Mouse (Mus musculus): Measurements from ENCODE around the gene Tcp11.

The Tcp11 gene

GRCm38 (mm10) chr17:28040620-28041019 lies 39.8 kb downstream of the Tcp11 start:
- in situ Hi-C loops (cut with MboI), result no loop called here

- in situ Hi-C loops (cut with MboI), result no loop called here
Measured at GRCm38 (mm10) chr17:28036813-28037756, 43.4 kb downstream of the Tcp11 start.

- in situ Hi-C loops (cut with MboI), result no loop called here
Measured at GRCm38 (mm10) chr17:28034986-28035385, 45.5 kb downstream of the Tcp11 start.

- in situ Hi-C loops (cut with MboI), result no loop called here
Measured at GRCm38 (mm10) chr17:28033046-28033580, 47.3 kb downstream of the Tcp11 start.

GRCm38 (mm10) chr17:28032219-28032618 lies 48.2 kb downstream of the Tcp11 start:
- in situ Hi-C loops (cut with MboI), result no loop called here

- in situ Hi-C loops (cut with MboI), result no loop called here
Measured at GRCm38 (mm10) chr17:28031281-28031941, 49.0 kb downstream of the Tcp11 start.

GRCm38 (mm10) chr17:28030446-28030845 lies 50.0 kb downstream of the Tcp11 start:
- in situ Hi-C loops (cut with MboI), result no loop called here

- in situ Hi-C loops (cut with MboI), result no loop called here
Measured at GRCm38 (mm10) chr17:28029308-28029707, 51.1 kb downstream of the Tcp11 start.

GRCm38 (mm10) chr17:28028236-28028635 lies 52.2 kb downstream of the Tcp11 start:
- in situ Hi-C loops (cut with MboI), result no loop called here

- in situ Hi-C loops (cut with MboI), result no loop called here
Measured at GRCm38 (mm10) chr17:28027197-28027596, 53.2 kb downstream of the Tcp11 start.

- in situ Hi-C loops (cut with MboI), result no loop called here
Measured at GRCm38 (mm10) chr17:28026111-28026872, 54.1 kb downstream of the Tcp11 start.

GRCm38 (mm10) chr17:28025541-28025961 lies 54.9 kb downstream of the Tcp11 start:
- in situ Hi-C loops (cut with MboI), result no loop called here

- in situ Hi-C loops (cut with MboI), result no loop called here
Measured at GRCm38 (mm10) chr17:28022854-28023655, 57.4 kb downstream of the Tcp11 start.

GRCm38 (mm10) chr17:28021911-28022310 lies 58.5 kb downstream of the Tcp11 start:
- in situ Hi-C loops (cut with MboI), result no loop called here

GRCm38 (mm10) chr17:28019785-28020696 lies 60.4 kb downstream of the Tcp11 start:
- in situ Hi-C loops (cut with MboI), result no loop called here

GRCm38 (mm10) chr17:28018776-28019175 lies 61.7 kb downstream of the Tcp11 start:
- in situ Hi-C loops (cut with MboI), result no loop called here

GRCm38 (mm10) chr17:28018344-28018743 lies 62.1 kb downstream of the Tcp11 start:
- in situ Hi-C loops (cut with MboI), result no loop called here
